Mouse (Mus musculus) bone marrow macrophage, adult 2 months (primary cell): ENCODE results near the gene Tmem26.

Source experiments
- CTCF ChIP-seq: IDR thresholded peaks from 2 replicates; pipeline ENCODE4 v1.5.1; 2012; ENCODE audit warnings: low read depth, mild to moderate bottlenecking, low read length, moderate library complexity
- POLR2A ChIP-seq: IDR thresholded peaks from 2 replicates; pipeline ENCODE4 v1.6.1; 2012; ENCODE audit warnings: mild to moderate bottlenecking, low read depth, low read length, borderline replicate concordance

DNA sequence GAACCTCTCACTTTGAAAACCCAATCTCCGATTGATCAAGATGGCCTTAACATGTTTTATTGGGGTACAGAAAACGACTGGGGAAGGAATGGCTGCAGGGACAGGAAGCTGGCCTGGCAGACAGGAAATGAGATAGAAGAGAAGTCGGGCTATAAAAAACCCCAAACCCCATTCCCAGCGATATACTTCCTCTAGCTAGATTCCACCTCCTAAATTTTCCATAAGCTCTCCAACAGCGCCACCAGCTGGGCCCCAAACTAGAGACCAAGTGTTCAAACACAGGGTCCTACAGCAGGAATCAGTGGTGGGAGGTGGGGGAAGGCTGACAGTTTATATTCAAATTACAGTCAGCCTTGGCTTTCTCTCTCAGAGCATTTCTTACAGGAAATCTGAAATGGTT, 35.8 kb downstream of the Tmem26 start:
- TF ChIP-seq POLR2A = no peak
- peak; percentile 70 for TF ChIP-seq CTCF
